Comparison of ENCODE assay signal across 23 mouse cellular contexts in genomic region chr2:141920377-141920992, GRCm38 (mm10).
DNase-seq lines count a peak whose midpoint lies in the region; ATAC-seq and TF ChIP-seq lines count a peak whose summit lies in the region.
"Had no signal": no experiment of that assay in that cellular context is flagged by ENCODE, and none has a peak within 500 bp of the region (broad histone marks: within the 10 kb centered on the region; RNA-seq: fewer than 3 reads in every experiment).

No protein-coding gene starts in this region.

- H3K27ac ChIP-seq in lung, embryonic 16.5 days (ENCODE audit: low read length), result peak overlapping the region; percentile 30; the same call in 1 of the 2 replicates
- no peak overlapping the region for H3K27ac ChIP-seq in kidney, embryonic 16.5 days (ENCODE audit: low read length)
- H3K27ac ChIP-seq: embryonic facial prominence, embryonic 13.5 days; embryonic facial prominence, embryonic 15.5 days; forebrain, embryonic 10.5 days; forebrain, embryonic 12.5 days had no signal

- TF ChIP-seq POLR2A in lung, adult 2 months (IDR thresholded peaks at IDR 0.05; ENCODE audit: borderline replicate concordance, extremely low read depth, low read depth, low read length), result no peak

- no peak overlapping the region for H3K4me3 ChIP-seq in lung, adult 2 months (replicated peaks; ENCODE audit: extremely low read depth, low read depth, low read length)
- no peak overlapping the region for H3K4me3 ChIP-seq in lung, embryonic 16.5 days (ENCODE audit: low read length)
- no peak overlapping the region for H3K4me3 ChIP-seq in kidney, embryonic 16.5 days (ENCODE audit: low read length)
- H3K4me3 ChIP-seq: embryonic facial prominence, embryonic 13.5 days; embryonic facial prominence, embryonic 15.5 days; erythroblast, embryonic 14.5 days; forebrain, embryonic 10.5 days; forebrain, embryonic 12.5 days had no signal

- H3K4me1 ChIP-seq in lung, adult 2 months (ENCODE audit: control insufficient read depth, insufficient read depth, low read length), result no peaks in the 10 kb centered on the region
- H3K4me1 ChIP-seq in lung, embryonic 16.5 days (replicated peaks; ENCODE audit: control insufficient read depth, insufficient read depth, low read length), result no peaks in the 10 kb centered on the region
- H3K4me1 ChIP-seq in kidney, embryonic 16.5 days (ENCODE audit: insufficient read depth, low read length), result no peaks in the 10 kb centered on the region
- H3K4me1 ChIP-seq: embryonic facial prominence, embryonic 13.5 days; embryonic facial prominence, embryonic 15.5 days; forebrain, embryonic 10.5 days; forebrain, embryonic 12.5 days had no signal

- H3K4me2 ChIP-seq in lung, embryonic 16.5 days (ENCODE audit: low read depth, low read length), result no peak overlapping the region
- H3K4me2 ChIP-seq in kidney, embryonic 16.5 days (replicated peaks; ENCODE audit: low read depth, low read length), result no peak overlapping the region
- H3K4me2 ChIP-seq: embryonic facial prominence, embryonic 13.5 days; embryonic facial prominence, embryonic 15.5 days; forebrain, embryonic 12.5 days had no signal

- 42% methylated on average over 2 of the region's 2 CpGs for WGBS in lung, adult 2 months
- WGBS in lung, embryonic 16.5 days, result 32% methylated on average over 2 of the region's 2 CpGs
- 68% methylated on average over 2 of the region's 2 CpGs for WGBS in kidney, embryonic 16.5 days

- no peak overlapping the region for H3K9ac ChIP-seq in lung, embryonic 16.5 days (ENCODE audit: low read length)
- no peak overlapping the region for H3K9ac ChIP-seq in kidney, embryonic 16.5 days (replicated peaks; ENCODE audit: low read length)
- H3K9ac ChIP-seq: embryonic facial prominence, embryonic 13.5 days; embryonic facial prominence, embryonic 15.5 days; forebrain, embryonic 12.5 days had no signal

- H3K36me3 ChIP-seq in lung, embryonic 16.5 days (ENCODE audit: control insufficient read depth, insufficient read depth, low read length), result no peaks in the 10 kb centered on the region
- H3K36me3 ChIP-seq in kidney, embryonic 16.5 days (ENCODE audit: insufficient read depth, low read length), result no peaks in the 10 kb centered on the region
- H3K36me3 ChIP-seq: embryonic facial prominence, embryonic 13.5 days; embryonic facial prominence, embryonic 15.5 days; forebrain, embryonic 10.5 days; forebrain, embryonic 12.5 days had no signal

- no peak for TF ChIP-seq CTCF in lung, adult 2 months (IDR thresholded peaks at IDR 0.05; ENCODE audit: insufficient read depth, low read length)

- H3K27me3 ChIP-seq in lung, embryonic 16.5 days (ENCODE audit: control insufficient read depth, insufficient read depth, low read depth, low read length), result no peaks in the 10 kb centered on the region
- no peaks in the 10 kb centered on the region for H3K27me3 ChIP-seq in kidney, embryonic 16.5 days (ENCODE audit: insufficient read depth, low read length)
- H3K27me3 ChIP-seq: embryonic facial prominence, embryonic 13.5 days; embryonic facial prominence, embryonic 15.5 days; forebrain, embryonic 12.5 days had no signal

- peak; percentile 4 for DNase-seq in lung, adult 2 months
- DNase-seq in lung, postnatal 10 days, result no peak
- DNase-seq in lung, postnatal 4 days, result no peak
- DNase-seq in lung, postnatal 25 days (ENCODE audit: low spot score), result peak; percentile 10
- no peak for DNase-seq in frontal cortex, adult 2 months (ENCODE audit: extremely low spot score in 1 of 2, low spot score in 1 of 2)
- DNase-seq: adrenal gland, adult 2 months; adrenal gland, postnatal 10 days; adrenal gland, postnatal 25 days; cerebellum, adult 11 months; cerebellum, adult 18-20 months; cerebellum, adult 8-10 months; cerebellum, adult 9-11 months; cerebellum, postnatal 14 days; cerebellum, postnatal 36 days; embryo, embryonic 11 days had no signal

- ATAC-seq in lung, embryonic 16.5 days (ENCODE audit: low read depth), result peak; percentile 85
- no peak for ATAC-seq in kidney, embryonic 16.5 days (ENCODE audit: low FRiP score, low TSS enrichment)
- ATAC-seq: forebrain, embryonic 14.5 days had no signal

- no peaks in the 10 kb centered on the region for H3K9me3 ChIP-seq in lung, embryonic 16.5 days (ENCODE audit: control insufficient read depth, low read length)
- H3K9me3 ChIP-seq in kidney, embryonic 16.5 days (ENCODE audit: low read length), result no peaks in the 10 kb centered on the region
- H3K9me3 ChIP-seq: embryonic facial prominence, embryonic 13.5 days; embryonic facial prominence, embryonic 15.5 days; forebrain, embryonic 10.5 days; forebrain, embryonic 12.5 days had no signal

Comparison
In these comparisons a context has a peak if more than half of its experiments do, and no peak if none do; other contexts are left out.
1. DNase-seq: peak in lung, adult 2 months (single experiment) and lung, postnatal 25 days (single experiment); none in lung, postnatal 10 days (single experiment), lung, postnatal 4 days (0 of 2) and frontal cortex, adult 2 months (0 of 2).